Mouse (Mus musculus) kidney, adult 2 months (tissue): ENCODE measurements around the gene Ikzf1.

Experiments
- CTCF ChIP-seq: fragments of 200-500 bp; conservative IDR thresholded peaks from 2 replicates; pipeline ENCODE4 v1.5.1; 2011; ENCODE audit warnings: low read depth, mild to moderate bottlenecking, control low read depth, low read length, moderate library complexity, mixed read lengths; ENCODE audit not compliant: insufficient read depth, insufficient read length
- POLR2A ChIP-seq: fragments of 200-500 bp; IDR thresholded peaks from one replicate; pipeline ENCODE4 v1.6.1; 2011; ENCODE audit warnings: low read depth, low read length, control low read depth

- TF ChIP-seq CTCF (no peak), POLR2A (no peak)
Measured at GRCm38 (mm10) chr11:11765414-11765813, 80.6 kb downstream of the Ikzf1 start.
